Mouse (Mus musculus) left cerebral cortex, postnatal 4 days (tissue): ENCODE results near the gene Nrap. TPM values are rescaled to one million over a fixed set of nuclear protein-coding genes. Genes with fewer than 3 reads are reported as not detected.
A peak's percentile ranks its signal among the peaks of the same experiment; 100 is the strongest.
"Not testable (repeated sequence)": the region's sequence is repeated elsewhere in the genome, so short reads cannot be mapped to it uniquely, and the experiment has no call there.

Experiments used
- DNase-seq: peaks from one replicate; pipeline ENCODE4 v3.0.0-alpha.2; 2022
- intact Hi-C: fragments of 180-260 bp; cut with DNase I; formaldehyde crosslinking; loops from one replicate; pipeline ENCODE4 v1.15.1; 2025
- total RNA-seq, 2 experiments: library from RNA; stranded (reverse); gene quantifications; 2 replicates each; pipeline ENCODE4 v1.2.3; 2021

Gene Nrap
- under 1 TPM; 0.44 to 0.54 TPM for total RNA-seq

- intact Hi-C loops = no loop called here
- DNase-seq = no peak
These were observed at the start of gene Nrap for GRCm38 (mm10) chr19:56389879-56390278. Gene Nrap (minus strand): TSS chr19:56390037.

GRCm38 (mm10) chr19:56439072-56439434, 49.2 kb upstream of the Nrap start:
- no peak for DNase-seq
- intact Hi-C loops = no loop called here

- intact Hi-C loops = no loop called here
- DNase-seq = no peak
These were observed 48.7 kb upstream of the Nrap start for GRCm38 (mm10) chr19:56438357-56439071.

GRCm38 (mm10) chr19:56436380-56436779, 46.5 kb upstream of the Nrap start:
- intact Hi-C loops = no loop called here
- peak; percentile 28 for DNase-seq

GRCm38 (mm10) chr19:56433581-56433980, 43.7 kb upstream of the Nrap start:
- no peak for DNase-seq
- intact Hi-C loops = no loop called here

GRCm38 (mm10) chr19:56432706-56433105, 42.9 kb upstream of the Nrap start:
- intact Hi-C loops = no loop called here
- no peak for DNase-seq

- DNase-seq = no peak
- intact Hi-C loops = no loop called here
These were observed 40.5 kb upstream of the Nrap start for GRCm38 (mm10) chr19:56430369-56430768.

- DNase-seq = no peak
- intact Hi-C loops = no loop called here
These were observed 35.7 kb upstream of the Nrap start for GRCm38 (mm10) chr19:56425492-56425891.

- no peak for DNase-seq
- intact Hi-C loops = loop anchor here (5.0 kb wide), 1 partner anchor 352 kb away; no protein-coding TSS in a partner anchor
These were observed 35.0 kb upstream of the Nrap start for GRCm38 (mm10) chr19:56424606-56425395.

GRCm38 (mm10) chr19:56423370-56423769, 33.5 kb upstream of the Nrap start:
- no peak for DNase-seq
- intact Hi-C loops = loop anchor here (5.0 kb wide), 1 partner anchor 354 kb away; no protein-coding TSS in a partner anchor

- intact Hi-C loops = loop anchor here (5.0 kb wide), 1 partner anchor 355 kb away; no protein-coding TSS in a partner anchor
- DNase-seq = peak; percentile 91
These were observed 32.9 kb upstream of the Nrap start for GRCm38 (mm10) chr19:56422476-56423338.

- intact Hi-C loops = loop anchor here (5.0 kb wide), 1 partner anchor 357 kb away; no protein-coding TSS in a partner anchor
- DNase-seq = no peak
These were observed 30.5 kb upstream of the Nrap start for GRCm38 (mm10) chr19:56420345-56420744.

GRCm38 (mm10) chr19:56419452-56419851, 29.6 kb upstream of the Nrap start:
- intact Hi-C loops = no loop called here

GRCm38 (mm10) chr19:56418404-56418803, 28.6 kb upstream of the Nrap start:
- intact Hi-C loops = no loop called here
- DNase-seq = no peak

More at GRCm38 (mm10) chr19:56419452-56419851, 29.6 kb upstream of the Nrap start:
- DNase-seq = no peak

- DNase-seq, intact Hi-C loops: not testable (repeated sequence)
These were observed 20.0 kb upstream of the Nrap start for GRCm38 (mm10) chr19:56409884-56410283.

- no peak for DNase-seq
These were observed 16.7 kb upstream of the Nrap start for GRCm38 (mm10) chr19:56406581-56406980.

GRCm38 (mm10) chr19:56405824-56406223, 16.0 kb upstream of the Nrap start:
- no peak for DNase-seq
- intact Hi-C loops = no loop called here

More at GRCm38 (mm10) chr19:56406581-56406980, 16.7 kb upstream of the Nrap start:
- intact Hi-C loops = no loop called here

GRCm38 (mm10) chr19:56401864-56402263, 12.0 kb upstream of the Nrap start:
- intact Hi-C loops = no loop called here

GRCm38 (mm10) chr19:56400200-56400599, 10.4 kb upstream of the Nrap start:
- DNase-seq = peak; percentile 42
- intact Hi-C loops = no loop called here

More at GRCm38 (mm10) chr19:56401864-56402263, 12.0 kb upstream of the Nrap start:
- no peak for DNase-seq

GRCm38 (mm10) chr19:56398528-56398795, 8.6 kb upstream of the Nrap start:
- intact Hi-C loops = no loop called here
- no peak for DNase-seq
